Mouse (Mus musculus) liver, postnatal 0 days (tissue): ENCODE data around the gene Kremen1. TPM values are rescaled to one million over a fixed set of nuclear protein-coding genes. Genes with fewer than 3 reads are reported as not detected.

Source experiments
- ATAC-seq: fragments of 200-750 bp; cut with Nextera tagmentation; 2 replicates; pipeline ENCODE4 v1.8.0; 2017; ENCODE audit warnings: mild to moderate bottlenecking, moderate library complexity
- DNase-seq: peaks from one replicate; pipeline ENCODE4 v3.0.0-alpha.2; 2016
- H3K27ac ChIP-seq: fragments of 300-500 bp; sonication (generic); 2 replicates; pipeline ENCODE4 v1.5.1; 2014; ENCODE audit warnings: antibody characterized with exemption, moderate library complexity, mild to moderate bottlenecking, low read depth
- H3K27me3 ChIP-seq: fragments of 300-500 bp; sonication (generic); 2 replicates; pipeline ENCODE4 v1.6.1; 2014; ENCODE audit warnings: low read length, control low read depth, mixed read lengths; ENCODE audit not compliant: insufficient read depth
- H3K36me3 ChIP-seq: fragments of 300-500 bp; sonication (generic); replicated peaks from 2 replicates; pipeline ENCODE4 v1.6.1; 2014; ENCODE audit warnings: mild to moderate bottlenecking, control low read depth, low read length, moderate library complexity, mixed read lengths; ENCODE audit not compliant: insufficient read depth
- H3K4me1 ChIP-seq: fragments of 300-500 bp; sonication (generic); 2 replicates; pipeline ENCODE4 v1.6.1; 2014; ENCODE audit warnings: antibody characterized with exemption, mild to moderate bottlenecking, control low read depth; ENCODE audit not compliant: insufficient read depth
- H3K4me2 ChIP-seq: fragments of 300-500 bp; sonication (generic); 2 replicates; pipeline ENCODE4 v1.6.1; 2014; ENCODE audit warnings: low read depth, mild to moderate bottlenecking, low read length, moderate library complexity, mixed read lengths
- H3K4me3 ChIP-seq: fragments of 300-500 bp; sonication (generic); 2 replicates; pipeline ENCODE4 v1.5.1; 2014; ENCODE audit warnings: low read depth, low read length
- H3K9ac ChIP-seq: fragments of 300-500 bp; sonication (generic); replicated peaks from 2 replicates; pipeline ENCODE4 v1.6.1; 2014; ENCODE audit warnings: mild to moderate bottlenecking, moderate library complexity
- H3K9me3 ChIP-seq: fragments of 300-500 bp; sonication (generic); 2 replicates; pipeline ENCODE4 v1.6.1; 2016; ENCODE audit warnings: mild to moderate bottlenecking, control low read depth, low read length, mixed read lengths
- CTCF ChIP-seq: sonication (generic); IDR thresholded peaks from 2 replicates; pipeline ENCODE4 v1.5.1; 2016; ENCODE audit warnings: antibody characterized with exemption, low read depth
- EP300 ChIP-seq: IDR thresholded peaks from 2 replicates; pipeline ENCODE4 v1.6.1; 2016; ENCODE audit warnings: antibody characterized with exemption, low read depth, mild to moderate bottlenecking
- WGBS: fragments of 180-500 bp; shearing (Covaris S2); extraction: QIAGEN DNeasy Blood & Tissue Kit; methylation state at CpG from one replicate; pipeline ENCODE4 v1.1.7; 2014; ENCODE audit not compliant: insufficient replicate concordance; 5-methylcytosine and 5-hydroxymethylcytosine counted together
- polyA plus RNA-seq: library from polyadenylated mRNA; unstranded; fragments of >200 nt; fragmentation: Nextera tagmentation; extraction: Ambion mirVana; gene quantifications from 2 replicates; pipeline ENCODE4 v1.2.1, GENCODE M21; 2015

The Kremen1 gene
- polyA plus RNA-seq, 1 experiment from 2014 or later = 2.2 TPM

DNA sequence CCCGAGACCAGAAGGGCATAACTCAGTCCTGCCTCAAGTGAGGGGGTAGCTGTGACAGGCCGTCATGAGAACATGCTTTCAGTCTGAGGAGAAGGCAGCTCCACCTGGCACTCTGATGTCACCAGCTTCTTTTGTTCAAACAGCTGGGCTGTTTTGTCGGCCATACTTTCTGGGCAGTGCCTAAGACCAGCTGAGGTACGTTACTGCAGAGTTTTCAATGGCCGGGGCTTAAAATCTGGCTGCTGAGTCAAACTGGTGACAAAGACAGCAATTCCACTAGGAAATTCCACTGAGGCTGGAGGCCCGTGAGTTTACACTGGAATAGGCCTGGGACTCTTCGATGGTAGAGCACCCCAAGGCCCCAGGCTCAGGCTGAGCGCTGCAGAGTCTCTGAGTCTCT lies 84.7 kb downstream of the Kremen1 start:
- Histone ChIP-seq H3K4me2 (no peak overlapping the region), H3K9ac (no peak overlapping the region), H3K27me3 (no peaks in the 10 kb centered on the region), H3K27ac (peak overlapping the region; percentile 26), H3K4me3 (no peak overlapping the region), H3K36me3 (no peaks in the 10 kb centered on the region), H3K9me3 (no peaks in the 10 kb centered on the region), H3K4me1 (peaks cover 2% of the 10 kb centered on the region; the same call in 1 of the 2 replicates)
- 62% methylated on average over 8 of the region's 8 CpGs for WGBS
- no peak for TF ChIP-seq CTCF
- TF ChIP-seq EP300 = no peak
- ATAC-seq (peak; percentile 53; the same call in 1 of the 2 replicates), DNase-seq (no peak)

DNA sequence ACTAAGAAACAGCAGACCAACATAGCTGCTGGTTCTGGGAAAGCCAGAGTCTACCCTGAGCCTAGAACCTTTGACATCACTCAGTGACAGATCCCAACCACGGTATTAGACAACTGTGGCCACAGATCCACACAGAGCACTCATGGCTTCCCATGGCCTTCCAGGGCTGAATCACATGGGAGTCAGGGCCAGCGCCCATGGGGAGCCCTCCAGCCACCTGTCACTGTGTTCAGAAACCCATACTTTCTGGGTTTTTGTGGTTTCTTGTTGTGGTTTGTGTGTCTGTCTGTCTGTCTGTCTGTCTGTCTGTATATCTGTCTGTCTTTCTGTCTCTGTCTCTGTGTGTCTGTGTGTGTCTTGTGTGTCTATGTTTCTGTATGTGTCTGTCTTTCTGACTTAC lies 85.5 kb downstream of the Kremen1 start:
- 43% methylated on average over 2 of the region's 2 CpGs for WGBS
- DNase-seq (no peak), ATAC-seq (no peak)
- Histone ChIP-seq H3K27me3 (no peaks in the 10 kb centered on the region), H3K4me1 (peaks cover 2% of the 10 kb centered on the region; the same call in 1 of the 2 replicates), H3K36me3 (no peaks in the 10 kb centered on the region), H3K9ac (no peak overlapping the region), H3K4me2 (no peak overlapping the region), H3K9me3 (no peaks in the 10 kb centered on the region), H3K27ac (no peak overlapping the region), H3K4me3 (no peak overlapping the region)
- TF ChIP-seq CTCF (no peak), EP300 (no peak)

- 78% methylated on average over 7 of the region's 7 CpGs for WGBS
- H3K27me3 ChIP-seq = no peaks in the 10 kb centered on the region
- no peak overlapping the region for H3K9ac ChIP-seq
These were observed 86.2 kb downstream of the Kremen1 start for GRCm38 (mm10) chr11:5175141-5175540.

GRCm38 (mm10) chr11:5172861-5173260 lies 88.5 kb downstream of the Kremen1 start:
- Histone ChIP-seq H3K36me3 (no peaks in the 10 kb centered on the region), H3K27me3 (no peaks in the 10 kb centered on the region), H3K4me1 (no peaks in the 10 kb centered on the region; the same call in 1 of the 2 replicates), H3K9ac (no peak overlapping the region), H3K9me3 (no peaks in the 10 kb centered on the region), H3K4me3 (no peak overlapping the region), H3K27ac (no peak overlapping the region), H3K4me2 (no peak overlapping the region)
- 55% methylated on average over 3 of the region's 3 CpGs for WGBS
- no peak for DNase-seq
- TF ChIP-seq EP300 (no peak), CTCF (no peak)
- ATAC-seq = no peak

More at GRCm38 (mm10) chr11:5175141-5175540, 86.2 kb downstream of the Kremen1 start:
- no peak for DNase-seq
- Histone ChIP-seq H3K36me3 (no peaks in the 10 kb centered on the region), H3K4me1 (peaks cover 2% of the 10 kb centered on the region; the same call in 1 of the 2 replicates), H3K27ac (no peak overlapping the region), H3K4me3 (no peak overlapping the region), H3K9me3 (no peaks in the 10 kb centered on the region), H3K4me2 (no peak overlapping the region)
- TF ChIP-seq CTCF (no peak), EP300 (no peak)
- no peak for ATAC-seq

DNA sequence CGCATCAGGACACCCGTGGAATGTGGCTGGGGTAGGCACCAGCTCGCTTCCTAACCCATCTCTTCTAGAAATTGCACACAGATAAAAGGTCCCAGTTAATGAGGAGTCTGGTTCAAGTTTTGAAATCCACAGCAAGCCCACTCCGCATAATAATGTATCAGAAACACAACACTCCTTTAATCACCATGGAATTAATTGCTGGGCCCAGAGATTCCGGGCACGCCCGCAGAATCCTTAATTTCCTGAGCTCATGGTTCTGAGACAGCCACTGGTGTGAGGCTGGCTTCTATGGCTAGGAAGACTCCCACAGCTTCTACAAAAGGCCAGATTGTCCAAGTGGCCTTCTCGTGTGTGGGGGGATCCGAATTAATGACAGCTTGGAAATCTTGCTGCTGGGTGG lies 94.0 kb downstream of the Kremen1 start:
- no peaks in the 10 kb centered on the region for H3K9me3 ChIP-seq
- no peak overlapping the region for H3K4me3 ChIP-seq
- H3K36me3 ChIP-seq = no peaks in the 10 kb centered on the region
- no peak overlapping the region for H3K9ac ChIP-seq
- DNase-seq (no peak), ATAC-seq (no peak)
- no peak for TF ChIP-seq CTCF
- no peak for TF ChIP-seq EP300
- H3K4me2 ChIP-seq = no peak overlapping the region
- no peaks in the 10 kb centered on the region for H3K27me3 ChIP-seq
- no peak overlapping the region for H3K27ac ChIP-seq
- WGBS = 82% methylated on average over 9 of the region's 9 CpGs
- H3K4me1 ChIP-seq = no peaks in the 10 kb centered on the region

DNA sequence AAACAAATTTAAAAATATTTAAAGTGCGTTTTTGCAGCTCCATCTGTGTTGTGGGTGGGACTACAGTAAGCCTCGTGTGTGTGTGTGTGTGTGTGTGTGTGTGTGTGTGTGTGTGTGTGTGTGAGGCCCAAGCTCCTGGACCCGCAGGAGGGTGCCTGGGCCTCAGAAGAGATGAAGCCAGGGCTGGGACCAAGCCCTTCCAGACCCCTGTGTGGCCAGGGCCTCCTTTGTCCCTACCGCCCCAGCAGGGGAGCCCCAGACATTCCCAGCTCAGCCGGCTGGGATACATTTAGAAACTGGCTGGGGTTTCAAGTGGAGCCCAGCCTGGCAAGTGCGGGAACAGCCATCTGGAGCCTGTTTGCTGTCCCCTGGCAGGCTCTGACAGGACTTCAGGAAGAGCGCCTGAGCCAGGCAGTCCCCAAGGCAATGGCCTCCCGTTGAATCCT lies 95.9 kb downstream of the Kremen1 start:
- TF ChIP-seq CTCF = no peak
- TF ChIP-seq EP300 = no peak
- Histone ChIP-seq H3K4me2 (no peak overlapping the region), H3K9me3 (peaks cover 6% of the 10 kb centered on the region), H3K27me3 (no peaks in the 10 kb centered on the region), H3K4me1 (no peaks in the 10 kb centered on the region), H3K27ac (no peak overlapping the region), H3K4me3 (no peak overlapping the region), H3K9ac (no peak overlapping the region), H3K36me3 (no peaks in the 10 kb centered on the region)
- 59% methylated on average over 8 of the region's 8 CpGs for WGBS
- DNase-seq (no peak), ATAC-seq (no peak)

GRCm38 (mm10) chr11:5164310-5164709 lies 97.0 kb downstream of the Kremen1 start:
- Histone ChIP-seq H3K4me2 (no peak overlapping the region), H3K9me3 (peaks cover 6% of the 10 kb centered on the region), H3K27me3 (no peaks in the 10 kb centered on the region), H3K9ac (no peak overlapping the region), H3K4me1 (no peaks in the 10 kb centered on the region), H3K27ac (no peak overlapping the region), H3K36me3 (no peaks in the 10 kb centered on the region), H3K4me3 (no peak overlapping the region)
- DNase-seq = no peak
- ATAC-seq = no peak
- WGBS = 31% methylated on average over 8 of the region's 8 CpGs
- TF ChIP-seq EP300 = no peak
- no peak for TF ChIP-seq CTCF
